Mouse (Mus musculus) cerebellum, adult 2 months (tissue): ENCODE data around the gene Prpf19.

ENCODE experiments used
- CTCF ChIP-seq: fragments of 200-500 bp; IDR thresholded peaks from 2 replicates; pipeline ENCODE4 v1.5.1; 2011; ENCODE audit warnings: low read depth, mild to moderate bottlenecking, control low read depth, low read length, moderate library complexity, borderline replicate concordance; ENCODE audit not compliant: insufficient read depth
- POLR2A ChIP-seq: fragments of 200-500 bp; IDR thresholded peaks from 2 replicates; pipeline ENCODE4 v1.6.1; 2011; ENCODE audit warnings: low read length, control low read depth, borderline replicate concordance; ENCODE audit not compliant: insufficient read depth

DNA sequence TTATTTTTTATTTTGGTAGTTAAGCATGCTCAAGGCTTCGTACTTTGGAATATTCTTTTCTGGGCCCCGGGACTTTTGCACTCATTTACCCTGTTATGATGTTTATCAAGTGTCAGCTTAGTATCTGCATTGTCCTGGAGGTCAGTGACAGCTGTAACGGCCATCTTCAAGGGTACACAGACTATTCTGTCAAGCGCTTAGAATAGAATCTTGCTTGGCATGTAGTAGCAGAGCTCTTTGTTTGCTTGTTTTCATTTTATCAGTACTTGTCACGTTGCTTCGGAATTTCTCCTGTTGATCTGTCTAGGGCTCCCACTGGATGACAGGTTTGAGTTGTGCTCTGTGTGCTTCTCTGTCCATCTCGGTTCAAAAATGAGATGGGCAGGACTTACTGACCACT lies 1.8 kb downstream of the Prpf19 start:
- TF ChIP-seq CTCF: no peak
- TF ChIP-seq POLR2A: no peak
